Mouse (Mus musculus) ES-E14 (cell line): ENCODE data around the gene Sec22c. TPM values are rescaled to one million over a fixed set of nuclear protein-coding genes. Genes with fewer than 3 reads are reported as not detected.

Experiments
- DNase-seq: peaks from one replicate; pipeline ENCODE4 v3.0.0-alpha.2; 2013; ENCODE audit warnings: low read depth, low spot score
- H3K27ac ChIP-seq: 2 replicates; pipeline ENCODE4 v1.5.1; 2012; ENCODE audit warnings: low read depth, mild to moderate bottlenecking, low read length, moderate library complexity, mixed read lengths; ENCODE audit not compliant: poor library complexity, insufficient read depth, severe bottlenecking
- H3K36me3 ChIP-seq: 2 replicates; pipeline ENCODE4 v1.6.1; 2012; ENCODE audit warnings: mild to moderate bottlenecking, low read length, moderate library complexity, mixed read lengths; ENCODE audit not compliant: control insufficient read depth, poor library complexity, insufficient read depth, severe bottlenecking
- H3K4me1 ChIP-seq, 2 experiments: fragments of 150-350 bp in 1 of 2; sonication (generic) in 1 of 2; 2 replicates each; pipeline ENCODE4 v1.6.1; 2012; ENCODE audit warnings: low read length in 2 of 2, mild to moderate bottlenecking in 1 of 2, mixed read lengths in 1 of 2; ENCODE audit not compliant: control insufficient read depth in 2 of 2, insufficient read depth in 2 of 2, poor library complexity in 1 of 2
- H3K4me3 ChIP-seq, 2 experiments: fragments of 150-350 bp in 1 of 2; sonication (generic) in 1 of 2; 2 replicates each; pipeline ENCODE4 v1.5.1; 2012; ENCODE audit warnings: low read length in 2 of 2, low read depth in 1 of 2, mild to moderate bottlenecking in 1 of 2, mixed read lengths in 1 of 2; ENCODE audit not compliant: insufficient read depth in 1 of 2, poor library complexity in 1 of 2, severe bottlenecking in 1 of 2
- H3K9ac ChIP-seq: 2 replicates; pipeline ENCODE4 v1.6.1; 2012; ENCODE audit warnings: low read depth, mild to moderate bottlenecking, low read length, mixed read lengths; ENCODE audit not compliant: poor library complexity, insufficient read depth, severe bottlenecking
- H3K9me3 ChIP-seq: fragments of 150-350 bp; sonication (generic); 2 replicates; pipeline ENCODE4 v1.6.1; 2012; ENCODE audit warnings: low read depth, mild to moderate bottlenecking, low read length; ENCODE audit not compliant: control insufficient read depth, insufficient read depth
- CHD2 ChIP-seq: IDR thresholded peaks from 2 replicates; pipeline ENCODE4 v1.6.1; 2014; ENCODE audit warnings: mild to moderate bottlenecking, low read depth, low read length, inconsistent platforms
- HCFC1 ChIP-seq: IDR thresholded peaks from 2 replicates; pipeline ENCODE4 v1.6.1; 2012; ENCODE audit warnings: low read length, inconsistent platforms, borderline replicate concordance; ENCODE audit not compliant: insufficient read depth
- MAFK ChIP-seq: IDR thresholded peaks from 2 replicates; pipeline ENCODE4 v1.6.1; 2014; ENCODE audit warnings: mild to moderate bottlenecking, low read depth, low read length, inconsistent platforms; ENCODE audit not compliant: insufficient read depth
- ZC3H11A ChIP-seq: IDR thresholded peaks from 2 replicates; pipeline ENCODE4 v1.6.1; 2012; ENCODE audit warnings: low read depth, mild to moderate bottlenecking, inconsistent platforms, low read length, borderline replicate concordance
- ZNF384 ChIP-seq: IDR thresholded peaks from 2 replicates; pipeline ENCODE4 v1.6.1; 2012; ENCODE audit warnings: low read depth, low read length, inconsistent platforms
- in situ Hi-C, 2 experiments: fragments of 600-800 bp; cut with MboI; formaldehyde crosslinking; loops; one replicate each; pipeline ENCODE4 v1.15.1; 2025; ENCODE audit warnings: low sequenced_read_pairs in 2 of 2, inconsistent platforms in 1 of 2; ENCODE audit not compliant: unreplicated experiment in 2 of 2
- total RNA-seq: library from RNA; depleted of rRNA; stranded (reverse); fragments of 300-350 nt; gene quantifications from 2 replicates; pipeline ENCODE4 v1.2.3, GENCODE M21; 2012

The Sec22c gene
- total RNA-seq, 1 experiment, result 11.2 TPM

- Histone ChIP-seq H3K4me3 (no peak overlapping the region), H3K9ac (no peak overlapping the region), H3K4me1 (no peaks in the 10 kb centered on the region; a peak in 1 of 4 replicates), H3K36me3 (no peaks in the 10 kb centered on the region), H3K9me3 (no peaks in the 10 kb centered on the region), H3K27ac (no peak overlapping the region)
- in situ Hi-C loops, result no loop called here
- DNase-seq, result no peak
- TF ChIP-seq MAFK (no peak), ZNF384 (no peak), HCFC1 (no peak), CHD2 (no peak), ZC3H11A (no peak)
These were observed 33.0 kb downstream of the Sec22c start for GRCm38 (mm10) chr9:121672311-121672710.

DNA sequence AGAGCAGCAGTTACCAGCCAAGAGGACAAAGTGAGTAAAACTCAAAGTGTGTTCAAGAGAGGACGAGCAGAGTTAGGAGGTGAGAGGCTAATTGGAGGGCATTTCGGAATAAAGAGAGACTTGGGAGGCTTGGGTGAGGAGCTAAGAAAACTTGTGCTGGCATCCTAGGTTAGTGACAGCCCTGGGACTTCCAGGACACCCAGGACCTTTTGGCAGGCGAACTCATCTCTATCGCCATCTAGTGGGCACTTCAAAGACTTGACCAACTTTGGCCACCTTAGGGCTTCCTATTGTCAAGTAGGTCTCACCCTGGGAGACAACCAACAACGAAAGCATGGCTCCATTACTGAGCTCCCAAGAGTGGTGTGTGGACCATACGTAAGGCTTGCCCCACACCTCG lies 34.0 kb downstream of the Sec22c start:
- no peak overlapping the region for H3K9ac ChIP-seq

GRCm38 (mm10) chr9:121669348-121669791 lies 35.9 kb downstream of the Sec22c start:
- Histone ChIP-seq H3K36me3 (no peaks in the 10 kb centered on the region), H3K9ac (peak overlapping the region; percentile 24; the same call in 1 of the 2 replicates)

More for the DNA sequence above, 34.0 kb downstream of the Sec22c start:
- TF ChIP-seq CHD2 (no peak), ZNF384 (no peak), ZC3H11A (no peak), MAFK (no peak), HCFC1 (no peak)
- Histone ChIP-seq H3K9me3 (no peaks in the 10 kb centered on the region), H3K27ac (no peak overlapping the region), H3K4me3 (no peak overlapping the region), H3K36me3 (no peaks in the 10 kb centered on the region), H3K4me1 (no peaks in the 10 kb centered on the region; a peak in 1 of 4 replicates)
- DNase-seq, result peak; percentile 65
- in situ Hi-C loops, result no loop called here

DNA sequence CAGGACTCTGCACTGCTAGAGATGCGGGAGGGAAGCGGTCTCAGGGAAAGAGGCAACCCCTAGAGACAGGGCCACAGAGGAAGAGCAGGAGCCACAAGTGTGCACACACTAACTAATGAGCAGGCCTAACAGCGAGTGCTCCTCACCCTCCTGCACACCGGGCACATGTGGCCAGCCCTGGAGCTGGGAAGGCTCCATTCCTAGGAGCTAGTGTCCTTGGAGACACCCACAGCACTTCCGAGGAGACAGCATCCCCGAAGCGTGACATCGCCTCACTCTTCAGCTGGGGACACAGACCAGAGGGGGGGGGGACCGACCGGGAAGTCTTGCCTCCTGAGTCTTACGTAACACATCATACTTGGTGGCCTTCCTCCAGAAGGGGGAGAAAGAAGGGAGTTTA lies 37.5 kb downstream of the Sec22c start:
- no peak overlapping the region for H3K27ac ChIP-seq
- no peak overlapping the region for H3K9ac ChIP-seq
- H3K4me3 ChIP-seq, result no peak overlapping the region
- no peak for DNase-seq
- no peaks in the 10 kb centered on the region; a peak in 1 of 4 replicates for H3K4me1 ChIP-seq
- H3K36me3 ChIP-seq, result no peaks in the 10 kb centered on the region
- in situ Hi-C loops, result no loop called here
- no peaks in the 10 kb centered on the region for H3K9me3 ChIP-seq
- TF ChIP-seq ZC3H11A (no peak), HCFC1 (no peak), MAFK (no peak), CHD2 (no peak), ZNF384 (no peak)

More at GRCm38 (mm10) chr9:121669348-121669791, 35.9 kb downstream of the Sec22c start:
- Histone ChIP-seq H3K27ac (no peak overlapping the region), H3K4me1 (no peaks in the 10 kb centered on the region; a peak in 1 of 4 replicates), H3K4me3 (peak overlapping the region; percentile 3 to 53; a peak in 2 of 4 replicates), H3K9me3 (no peaks in the 10 kb centered on the region)
- in situ Hi-C loops, result no loop called here
- DNase-seq, result peak; percentile 30
- no peak for TF ChIP-seq ZNF384
- TF ChIP-seq MAFK, result no peak
- TF ChIP-seq ZC3H11A, result no peak
- no peak for TF ChIP-seq HCFC1
- no peak for TF ChIP-seq CHD2

DNA sequence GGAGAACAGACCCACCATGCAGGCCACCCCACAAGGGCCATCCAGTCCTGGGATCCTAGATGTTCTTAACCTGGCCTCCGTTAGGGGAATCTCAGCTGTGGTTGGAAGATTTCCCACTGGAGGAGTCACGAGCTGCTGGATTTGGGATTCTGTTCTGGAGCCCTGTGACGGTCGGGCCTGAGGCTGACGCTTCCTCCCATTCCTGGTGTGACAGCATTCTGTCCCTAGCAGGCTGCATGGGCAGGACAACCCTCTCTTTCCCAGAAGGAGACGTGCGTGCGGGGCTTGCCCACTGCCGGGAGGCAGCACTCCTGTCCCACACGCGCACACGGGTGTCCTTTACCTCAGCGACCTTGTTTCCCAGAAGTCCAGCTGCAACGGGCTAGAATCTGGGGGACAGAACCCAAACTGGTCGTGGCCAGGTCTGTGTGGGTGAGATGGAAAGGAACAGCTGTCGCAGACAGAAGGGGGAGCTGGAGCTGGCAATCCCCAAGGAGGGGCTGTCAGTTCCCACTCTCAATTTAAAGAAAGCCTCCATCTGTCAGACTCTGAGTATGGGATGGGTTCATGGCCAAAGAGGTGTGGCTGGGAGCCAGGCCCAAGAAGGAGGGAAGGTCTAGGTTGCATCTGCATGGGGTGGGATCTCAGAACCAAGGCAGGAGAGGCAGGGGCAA lies 38.2 kb downstream of the Sec22c start:
- Histone ChIP-seq H3K4me3 (no peak overlapping the region), H3K9ac (no peak overlapping the region), H3K27ac (no peak overlapping the region), H3K9me3 (no peaks in the 10 kb centered on the region), H3K36me3 (no peaks in the 10 kb centered on the region), H3K4me1 (no peaks in the 10 kb centered on the region; a peak in 1 of 4 replicates)
- TF ChIP-seq HCFC1, result no peak
- TF ChIP-seq CHD2, result no peak
- TF ChIP-seq ZC3H11A, result no peak
- no peak for TF ChIP-seq MAFK
- TF ChIP-seq ZNF384, result no peak
- in situ Hi-C loops, result no loop called here
- no peak for DNase-seq
